Mouse (Mus musculus): Measurements from ENCODE around the gene Dyrk3.

DNA sequence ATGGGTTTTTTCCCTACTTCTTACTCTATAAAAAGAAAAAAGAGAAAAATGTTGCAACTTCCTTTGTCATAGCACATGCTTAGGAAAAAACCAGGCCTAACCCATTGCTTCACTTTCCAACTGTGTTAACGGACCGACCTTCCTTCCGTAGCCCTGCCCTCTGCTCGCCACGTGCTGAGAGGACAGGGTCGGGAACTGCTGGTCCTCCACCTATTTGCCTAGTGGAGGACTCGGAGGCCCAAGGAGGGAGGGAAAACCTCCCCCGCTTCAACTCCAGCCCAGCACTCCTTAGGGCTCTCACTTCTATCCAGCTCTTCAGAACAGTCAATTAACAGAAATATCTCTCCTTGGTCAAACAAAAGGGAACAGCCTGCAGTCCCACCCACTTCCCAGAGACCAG is 53.9 kb downstream of the Dyrk3 start:
- TF ChIP-seq CTCF (conservative IDR thresholded peaks at IDR 0.05; ENCODE audit: insufficient read depth, insufficient read length, low read depth, low read length) (no peak), POLR2A (IDR thresholded peaks at IDR 0.05; ENCODE audit: low read depth, low read length) (no peak)
